Mouse (Mus musculus) MN1 (cell line): ENCODE measurements around the gene Tpt1.
"Not testable (repeated sequence)": the region's sequence is repeated elsewhere in the genome, so short reads cannot be mapped to it uniquely, and the experiment has no call there.

ENCODE experiments used
- DNase-seq: peaks from one replicate; pipeline ENCODE4 v3.0.0-alpha.2; 2016; ENCODE audit warnings: low spot score

Gene Tpt1

GRCm38 (mm10) chr14:75844867-75845697 is at the start of gene Tpt1:
Gene Tpt1, plus strand, starts transcription at chr14:75845093.
- DNase-seq = peak; percentile 99

- DNase-seq = no peak
These were observed 49.0 kb upstream of the Tpt1 start for GRCm38 (mm10) chr14:75795918-75796317.

GRCm38 (mm10) chr14:75797769-75798386 is 47.0 kb upstream of the Tpt1 start:
- no peak for DNase-seq

- peak; percentile 58 for DNase-seq
These were observed 37.1 kb upstream of the Tpt1 start for GRCm38 (mm10) chr14:75807800-75808199.

GRCm38 (mm10) chr14:75809931-75810330 is 35.0 kb upstream of the Tpt1 start:
- no peak for DNase-seq

GRCm38 (mm10) chr14:75818528-75818927 is 26.4 kb upstream of the Tpt1 start:
- no peak for DNase-seq

- no peak for DNase-seq
These were observed 25.6 kb upstream of the Tpt1 start for GRCm38 (mm10) chr14:75819341-75819740.

- DNase-seq = no peak
These were observed 24.9 kb upstream of the Tpt1 start for GRCm38 (mm10) chr14:75820007-75820406.

GRCm38 (mm10) chr14:75826851-75827410 is 18.0 kb upstream of the Tpt1 start:
- no peak for DNase-seq

- no peak for DNase-seq
These were observed 16.7 kb upstream of the Tpt1 start for GRCm38 (mm10) chr14:75828221-75828620.

GRCm38 (mm10) chr14:75828866-75829806 is 15.8 kb upstream of the Tpt1 start:
- peak; percentile 86 for DNase-seq

GRCm38 (mm10) chr14:75829817-75830216 is 15.1 kb upstream of the Tpt1 start:
- DNase-seq = not testable (repeated sequence)

- DNase-seq = no peak
These were observed 12.9 kb upstream of the Tpt1 start for GRCm38 (mm10) chr14:75832031-75832430.

- no peak for DNase-seq
These were observed 11.9 kb upstream of the Tpt1 start for GRCm38 (mm10) chr14:75832982-75833381.

- DNase-seq = peak; percentile 39
These were observed 11.2 kb upstream of the Tpt1 start for GRCm38 (mm10) chr14:75833546-75834250.

GRCm38 (mm10) chr14:75834251-75834738 is 10.6 kb upstream of the Tpt1 start:
- peak; percentile 86 for DNase-seq

GRCm38 (mm10) chr14:75834739-75835381 is 10.0 kb upstream of the Tpt1 start:
- peak; percentile 67 for DNase-seq

GRCm38 (mm10) chr14:75836579-75836978 is 8.3 kb upstream of the Tpt1 start:
- DNase-seq = no peak

- peak; percentile 48 for DNase-seq
These were observed 7.6 kb upstream of the Tpt1 start for GRCm38 (mm10) chr14:75837048-75837916.

GRCm38 (mm10) chr14:75841758-75842157 is 3.1 kb upstream of the Tpt1 start:
- DNase-seq = not testable (repeated sequence)
